Mouse (Mus musculus): Measurements from ENCODE around the gene Prdm5. TPM values are rescaled to one million over a fixed set of nuclear protein-coding genes. Genes with fewer than 3 reads are reported as not detected.

The Prdm5 gene
- polyA plus RNA-seq, 1 experiment from 2014 or later, result 5.6 TPM

DNA sequence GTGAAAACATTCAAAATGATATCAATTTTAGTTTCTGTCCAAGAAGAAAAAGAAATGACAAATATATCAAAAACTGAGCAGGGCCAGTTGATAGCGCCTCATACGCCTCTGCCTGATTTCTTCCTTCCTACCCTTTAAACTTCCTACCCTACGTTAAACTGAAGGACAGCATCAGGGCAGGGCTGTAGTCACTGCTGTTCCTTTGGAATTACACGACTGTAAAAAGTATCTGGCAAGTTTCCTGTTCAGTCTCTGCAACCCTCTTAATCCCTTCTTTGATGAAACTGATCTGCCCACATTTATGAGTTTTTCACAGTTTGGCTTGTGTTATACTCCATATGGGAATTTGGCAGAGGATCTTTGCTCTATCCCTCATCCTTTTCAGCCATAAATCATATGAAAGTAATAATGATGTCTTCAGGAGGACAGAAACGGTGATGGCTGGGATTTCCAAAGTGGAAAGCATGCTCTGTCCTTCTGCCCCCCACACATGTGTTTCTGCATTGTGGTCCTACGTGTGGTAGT lies 93.0 kb downstream of the Prdm5 start:
- no peak overlapping the region for H3K4me2 ChIP-seq
- no peaks in the 10 kb centered on the region for H3K9me3 ChIP-seq (replicated peaks)
- H3K27me3 ChIP-seq (replicated peaks), result no peaks in the 10 kb centered on the region
- H3K36me3 ChIP-seq, result no peaks in the 10 kb centered on the region
- no peak overlapping the region for H3K4me3 ChIP-seq (replicated peaks)
- no peak for ATAC-seq (ENCODE audit: low FRiP score)
- 81% methylated on average over 6 of the region's 6 CpGs for WGBS
- H3K9ac ChIP-seq (replicated peaks), result no peak overlapping the region
- no peaks in the 10 kb centered on the region for H3K4me1 ChIP-seq
- H3K27ac ChIP-seq (replicated peaks), result no peak overlapping the region

DNA sequence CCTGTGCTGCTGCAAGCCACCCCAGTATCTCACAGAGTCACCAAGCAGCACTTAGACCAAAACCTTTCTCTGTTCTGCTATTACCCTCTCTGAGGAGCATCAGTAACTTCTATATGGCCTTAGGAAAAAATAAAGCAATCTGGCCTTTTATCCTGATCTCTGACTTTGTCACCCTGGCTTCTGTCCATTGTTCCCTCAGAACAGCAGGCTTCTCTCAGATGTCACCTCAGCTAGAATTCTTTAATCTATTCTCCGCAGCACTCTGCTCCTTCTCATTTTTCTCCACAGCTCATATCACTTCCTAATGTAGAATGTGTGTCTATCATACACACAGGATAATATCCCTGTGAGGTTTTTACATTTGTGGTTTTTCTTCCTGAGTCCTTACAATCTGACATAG lies 99.5 kb downstream of the Prdm5 start:
- ATAC-seq (ENCODE audit: low FRiP score), result no peak
- no peak overlapping the region for H3K4me2 ChIP-seq
- 89% methylated on average over 1 of the region's 1 CpGs for WGBS

DNA sequence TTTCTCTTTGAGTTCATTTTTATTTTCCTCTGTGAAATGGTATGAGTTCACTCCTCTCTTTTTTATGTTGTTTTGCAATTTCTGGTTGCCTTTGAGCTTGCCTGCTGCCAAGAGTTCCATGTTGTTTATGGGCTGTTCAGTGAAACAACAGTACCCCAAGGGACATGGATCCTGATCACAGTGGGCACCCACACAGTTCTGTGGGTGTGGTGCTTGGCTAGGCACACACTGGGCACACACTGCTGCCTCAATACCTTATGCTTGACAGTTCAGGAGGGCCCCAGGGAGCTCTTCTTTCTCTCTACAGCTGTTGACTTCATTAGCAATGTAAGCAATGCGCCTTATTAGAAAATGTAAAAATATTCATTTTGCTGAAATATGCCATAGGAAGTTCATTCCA lies 110.0 kb downstream of the Prdm5 start:
- Histone ChIP-seq H3K36me3 (no peaks in the 10 kb centered on the region), H3K4me1 (no peaks in the 10 kb centered on the region), H3K9ac (replicated peaks) (no peak overlapping the region), H3K27me3 (replicated peaks) (no peaks in the 10 kb centered on the region), H3K9me3 (replicated peaks) (no peaks in the 10 kb centered on the region), H3K27ac (replicated peaks) (no peak overlapping the region), H3K4me2 (no peak overlapping the region), H3K4me3 (replicated peaks) (no peak overlapping the region)
- ATAC-seq (ENCODE audit: low FRiP score), result no peak
- WGBS, result 73% methylated on average over 1 of the region's 1 CpGs

More for the DNA sequence above, 99.5 kb downstream of the Prdm5 start:
- Histone ChIP-seq H3K9ac (replicated peaks) (no peak overlapping the region), H3K9me3 (replicated peaks) (no peaks in the 10 kb centered on the region), H3K27me3 (replicated peaks) (no peaks in the 10 kb centered on the region), H3K4me1 (no peaks in the 10 kb centered on the region), H3K27ac (replicated peaks) (no peak overlapping the region), H3K36me3 (no peaks in the 10 kb centered on the region), H3K4me3 (replicated peaks) (no peak overlapping the region)

DNA sequence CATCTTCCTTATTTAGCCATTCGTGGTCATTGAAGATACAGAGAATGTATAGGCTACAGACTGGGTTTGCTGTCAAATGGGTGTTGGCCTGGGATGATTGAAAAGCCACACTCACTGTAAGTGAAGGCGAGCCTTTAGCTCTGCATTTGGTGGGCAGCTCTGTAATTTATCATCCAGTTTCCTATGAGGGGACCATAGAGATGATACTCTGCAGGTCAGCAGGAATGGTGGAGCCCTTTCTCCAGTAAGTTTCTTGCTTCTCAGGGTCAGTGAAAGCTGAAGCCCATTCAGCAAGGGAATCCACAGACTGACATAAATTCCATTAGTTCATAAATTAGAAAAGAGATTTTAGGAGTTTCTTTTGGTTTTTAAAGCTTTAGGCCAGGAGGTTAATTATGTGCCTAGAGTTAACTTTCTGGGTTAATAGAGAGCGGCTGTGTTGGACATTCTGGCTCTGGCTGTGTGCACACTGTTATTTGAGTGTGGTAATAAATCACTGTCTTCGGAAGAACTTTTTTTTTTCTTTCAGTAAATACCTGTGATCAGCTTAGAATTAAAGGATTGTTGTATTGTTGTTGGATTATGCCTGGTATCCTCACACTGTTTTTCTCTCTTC lies 113.4 kb downstream of the Prdm5 start:
- Histone ChIP-seq H3K27ac (replicated peaks) (no peak overlapping the region), H3K36me3 (no peaks in the 10 kb centered on the region), H3K27me3 (replicated peaks) (no peaks in the 10 kb centered on the region), H3K4me1 (no peaks in the 10 kb centered on the region), H3K4me2 (no peak overlapping the region), H3K9me3 (replicated peaks) (no peaks in the 10 kb centered on the region), H3K9ac (replicated peaks) (no peak overlapping the region), H3K4me3 (replicated peaks) (no peak overlapping the region)
- WGBS, result 61% methylated on average over 4 of the region's 4 CpGs
- no peak for ATAC-seq (ENCODE audit: low FRiP score)

DNA sequence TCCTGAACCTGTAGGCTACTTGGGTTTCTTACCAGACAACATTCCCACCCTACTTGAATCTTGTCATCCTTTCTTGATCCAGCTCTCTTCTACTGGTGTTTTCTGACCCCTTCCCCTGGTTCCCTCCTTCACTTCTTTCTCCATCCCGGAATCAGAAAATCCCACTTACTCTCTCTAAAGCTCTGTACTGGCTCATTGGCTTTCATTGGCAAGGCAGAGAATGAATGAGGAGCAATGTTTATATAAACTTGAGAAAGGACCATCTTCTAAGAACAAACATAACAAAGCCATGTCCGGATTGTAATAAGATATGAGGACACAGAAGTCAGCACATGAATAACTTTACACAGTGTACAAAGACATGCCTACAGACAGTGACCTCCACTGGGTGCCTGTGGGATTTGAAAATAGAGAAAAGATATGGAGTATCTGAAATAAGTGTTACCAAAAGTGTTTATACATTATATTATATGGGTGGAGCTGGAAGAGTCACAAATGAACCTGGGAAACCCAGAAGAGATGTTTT lies 127.9 kb downstream of the Prdm5 start:
- H3K27me3 ChIP-seq (replicated peaks), result no peaks in the 10 kb centered on the region
- no peaks in the 10 kb centered on the region for H3K9me3 ChIP-seq (replicated peaks)
- H3K27ac ChIP-seq (replicated peaks), result no peak overlapping the region
- H3K4me2 ChIP-seq, result no peak overlapping the region
- H3K4me3 ChIP-seq (replicated peaks), result no peak overlapping the region
- H3K4me1 ChIP-seq, result no peaks in the 10 kb centered on the region
- H3K36me3 ChIP-seq, result no peaks in the 10 kb centered on the region
- H3K9ac ChIP-seq (replicated peaks), result no peak overlapping the region
- WGBS, result 92% methylated on average over 2 of the region's 2 CpGs
- ATAC-seq (ENCODE audit: low FRiP score), result no peak

DNA sequence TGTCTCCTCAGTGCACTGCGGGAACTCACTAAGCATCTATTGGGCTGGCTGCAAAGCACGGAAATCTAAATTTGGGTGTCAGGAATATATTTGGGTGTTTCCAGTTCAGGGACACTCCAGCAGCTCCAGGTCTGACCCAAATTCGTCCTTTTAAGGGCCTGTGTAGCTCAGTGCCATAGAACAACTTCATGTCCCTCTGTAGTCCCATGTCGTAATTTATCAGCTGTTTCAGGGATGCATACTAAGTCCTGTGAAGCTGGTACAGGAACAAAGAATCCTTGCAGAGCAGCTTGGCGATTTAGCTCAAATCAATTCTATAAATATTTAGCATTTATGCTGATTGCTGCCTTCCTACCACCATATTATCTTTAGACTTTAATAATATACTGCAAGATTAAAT lies 136.6 kb downstream of the Prdm5 start:
- Histone ChIP-seq H3K27me3 (replicated peaks) (no peaks in the 10 kb centered on the region; the same call in 1 of the 2 replicates), H3K4me3 (replicated peaks) (no peak overlapping the region), H3K36me3 (no peaks in the 10 kb centered on the region), H3K4me1 (no peaks in the 10 kb centered on the region), H3K9ac (replicated peaks) (no peak overlapping the region), H3K4me2 (no peak overlapping the region), H3K9me3 (replicated peaks) (no peaks in the 10 kb centered on the region), H3K27ac (replicated peaks) (no peak overlapping the region)
- 48% methylated on average over 5 of the region's 5 CpGs for WGBS
- peak; percentile 35; the same call in 1 of the 2 replicates for ATAC-seq (ENCODE audit: low FRiP score)

DNA sequence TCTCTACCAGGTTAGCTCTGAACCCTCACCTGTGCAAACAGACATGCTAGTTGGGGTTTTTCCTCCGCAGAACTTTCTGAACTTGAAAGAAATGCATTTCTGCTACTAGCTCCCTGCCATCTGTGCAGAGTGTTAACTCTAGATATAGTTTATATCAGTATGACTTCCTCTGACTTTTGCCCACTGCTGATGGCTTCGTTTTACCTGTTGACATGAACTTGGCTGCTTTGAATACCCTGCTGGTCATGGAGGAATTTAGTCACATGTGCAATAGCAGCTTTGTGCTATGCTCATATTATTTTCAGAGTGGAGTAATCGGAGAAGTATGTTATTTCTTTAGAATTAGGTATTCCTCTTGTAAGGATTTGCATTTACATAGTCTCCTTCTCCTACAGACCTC lies 142.9 kb downstream of the Prdm5 start:
- Histone ChIP-seq H3K27ac (replicated peaks) (no peak overlapping the region), H3K9ac (replicated peaks) (no peak overlapping the region), H3K4me1 (0 out of 2 replicates have a peak, but pooled peaks cover 2% of the 10 kb centered on the region), H3K9me3 (replicated peaks) (no peaks in the 10 kb centered on the region), H3K4me2 (no peak overlapping the region), H3K27me3 (replicated peaks) (peaks cover 3% of the 10 kb centered on the region; the same call in 1 of the 2 replicates), H3K4me3 (replicated peaks) (no peak overlapping the region), H3K36me3 (no peaks in the 10 kb centered on the region)
- no peak for ATAC-seq (ENCODE audit: low FRiP score)
- 94% methylated on average over 3 of the region's 3 CpGs for WGBS

DNA sequence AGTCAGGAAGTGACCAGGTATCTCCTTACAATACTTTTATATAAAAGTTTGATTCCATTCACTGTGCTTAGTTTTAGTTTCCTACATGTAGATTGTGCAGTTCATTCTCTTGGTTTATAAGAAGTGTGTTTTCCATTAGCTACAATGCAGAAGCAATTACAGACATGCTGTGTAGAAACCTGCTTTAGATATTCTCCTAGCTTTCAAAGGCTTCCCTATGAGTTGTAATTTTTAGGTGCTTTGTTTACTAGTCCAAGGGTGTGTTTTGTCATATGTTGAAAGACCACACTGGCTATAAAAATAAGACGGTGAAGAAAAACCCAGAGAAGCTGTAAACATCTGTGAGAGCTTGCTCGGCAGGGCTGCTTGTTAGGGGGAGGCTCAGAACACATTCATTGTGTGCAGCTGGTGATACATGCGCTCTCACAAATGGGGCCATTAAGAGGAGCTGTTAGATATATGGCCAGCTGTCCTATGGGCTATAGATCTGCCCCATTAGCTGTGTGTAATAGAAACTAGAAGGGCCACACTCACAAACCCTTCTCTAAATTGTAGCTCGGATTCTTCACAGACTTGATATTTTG lies 144.8 kb downstream of the Prdm5 start:
- H3K9me3 ChIP-seq (replicated peaks), result no peaks in the 10 kb centered on the region
- no peak for ATAC-seq (ENCODE audit: low FRiP score)

DNA sequence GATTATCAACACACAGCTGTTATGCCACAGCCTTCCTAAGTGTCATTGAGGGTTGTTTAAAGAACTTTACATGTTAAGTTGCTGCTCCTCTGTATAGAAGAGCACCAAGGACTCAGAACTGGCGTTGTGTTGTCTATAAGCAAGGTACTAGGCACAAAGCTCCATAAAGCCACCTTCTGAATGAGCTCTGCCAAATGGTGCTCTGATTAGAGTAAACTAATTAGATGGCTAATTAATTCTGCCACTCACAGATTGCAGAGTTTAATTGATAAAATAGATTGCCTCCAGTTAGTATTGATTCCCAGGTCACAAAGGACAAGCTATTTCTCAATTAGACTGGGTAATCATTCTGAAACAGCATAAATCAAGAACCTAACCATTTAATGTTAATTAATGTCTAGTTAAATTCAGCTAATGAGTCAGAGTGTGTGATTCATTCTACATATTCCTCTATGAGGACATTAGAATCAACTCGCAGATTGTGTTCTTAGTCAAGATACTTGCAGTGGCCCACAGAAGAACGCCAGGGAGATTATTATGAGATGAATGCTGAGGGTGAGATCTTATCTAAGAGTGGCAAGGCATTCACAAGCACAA lies 147.0 kb downstream of the Prdm5 start:
- Histone ChIP-seq H3K4me3 (replicated peaks) (no peak overlapping the region), H3K27ac (replicated peaks) (no peak overlapping the region), H3K27me3 (replicated peaks) (0 out of 2 replicates have a peak, but pooled peaks cover 1% of the 10 kb centered on the region), H3K9me3 (replicated peaks) (no peaks in the 10 kb centered on the region), H3K4me2 (no peak overlapping the region), H3K36me3 (no peaks in the 10 kb centered on the region), H3K9ac (replicated peaks) (no peak overlapping the region), H3K4me1 (0 out of 2 replicates have a peak, but pooled peaks cover 2% of the 10 kb centered on the region)
- WGBS, result 55% methylated on average over 3 of the region's 3 CpGs
- ATAC-seq (ENCODE audit: low FRiP score), result no peak

More for the DNA sequence above, 144.8 kb downstream of the Prdm5 start:
- Histone ChIP-seq H3K4me2 (no peak overlapping the region), H3K27ac (replicated peaks) (no peak overlapping the region), H3K27me3 (replicated peaks) (peaks cover 3% of the 10 kb centered on the region; the same call in 1 of the 2 replicates), H3K9ac (replicated peaks) (no peak overlapping the region), H3K4me1 (0 out of 2 replicates have a peak, but pooled peaks cover 2% of the 10 kb centered on the region), H3K4me3 (replicated peaks) (no peak overlapping the region), H3K36me3 (no peaks in the 10 kb centered on the region)
- WGBS, result 9% methylated on average over 4 of the region's 4 CpGs

DNA sequence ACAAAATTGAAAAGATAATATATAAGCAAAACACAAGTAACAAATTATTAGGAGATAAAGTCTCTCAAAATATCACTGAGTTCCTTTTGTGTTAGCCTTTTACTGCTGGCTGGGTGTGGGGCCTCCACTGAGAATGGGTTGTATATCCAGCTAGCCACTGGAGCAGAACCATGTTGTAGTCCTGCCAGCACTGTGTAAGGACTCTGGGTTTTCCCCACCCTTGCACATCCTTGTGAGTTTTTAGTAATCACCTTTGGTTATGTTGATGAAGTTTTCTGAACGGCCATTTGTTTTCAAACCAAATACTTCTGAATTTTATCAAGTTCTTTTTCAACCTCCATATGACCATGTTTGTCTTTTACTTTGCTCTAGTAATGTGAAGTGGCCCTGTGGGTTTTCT lies 151.7 kb downstream of the Prdm5 start:
- no peak overlapping the region for H3K9ac ChIP-seq (replicated peaks)
- H3K36me3 ChIP-seq, result no peaks in the 10 kb centered on the region
- WGBS, result 81% methylated on average over 1 of the region's 1 CpGs
- H3K27me3 ChIP-seq (replicated peaks), result no peaks in the 10 kb centered on the region
- H3K4me3 ChIP-seq (replicated peaks), result no peak overlapping the region
- no peak for ATAC-seq (ENCODE audit: low FRiP score)
- H3K4me1 ChIP-seq, result peaks cover 11% of the 10 kb centered on the region; the same call in 1 of the 2 replicates
- no peaks in the 10 kb centered on the region for H3K9me3 ChIP-seq (replicated peaks)
- no peak overlapping the region for H3K4me2 ChIP-seq
- H3K27ac ChIP-seq (replicated peaks), result no peak overlapping the region

DNA sequence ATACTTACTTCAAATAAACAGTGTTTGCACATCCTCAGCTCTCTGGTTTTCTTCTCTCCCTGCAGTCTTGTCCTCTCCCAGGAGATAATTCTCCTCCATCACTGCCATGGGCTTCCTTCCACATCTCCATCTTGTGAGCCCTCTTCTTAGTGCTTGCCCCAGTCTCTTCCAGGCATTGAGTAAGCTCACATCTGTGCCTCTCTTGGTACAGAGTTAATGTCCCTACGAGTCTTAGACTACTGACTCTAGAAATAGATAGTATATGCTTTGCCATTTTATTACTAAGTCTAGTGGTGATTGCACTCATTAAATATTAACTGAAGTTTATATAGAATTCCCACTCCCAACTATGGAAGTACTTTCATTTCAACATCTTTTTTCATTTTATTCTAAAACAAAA lies 154.0 kb downstream of the Prdm5 start:
- Histone ChIP-seq H3K4me1 (peaks cover 11% of the 10 kb centered on the region; the same call in 1 of the 2 replicates), H3K4me2 (no peak overlapping the region), H3K9me3 (replicated peaks) (no peaks in the 10 kb centered on the region), H3K4me3 (replicated peaks) (no peak overlapping the region), H3K36me3 (no peaks in the 10 kb centered on the region), H3K9ac (replicated peaks) (no peak overlapping the region), H3K27me3 (replicated peaks) (no peaks in the 10 kb centered on the region), H3K27ac (replicated peaks) (no peak overlapping the region)
- no peak for ATAC-seq (ENCODE audit: low FRiP score)
- 16% methylated on average over 1 of the region's 1 CpGs for WGBS

DNA sequence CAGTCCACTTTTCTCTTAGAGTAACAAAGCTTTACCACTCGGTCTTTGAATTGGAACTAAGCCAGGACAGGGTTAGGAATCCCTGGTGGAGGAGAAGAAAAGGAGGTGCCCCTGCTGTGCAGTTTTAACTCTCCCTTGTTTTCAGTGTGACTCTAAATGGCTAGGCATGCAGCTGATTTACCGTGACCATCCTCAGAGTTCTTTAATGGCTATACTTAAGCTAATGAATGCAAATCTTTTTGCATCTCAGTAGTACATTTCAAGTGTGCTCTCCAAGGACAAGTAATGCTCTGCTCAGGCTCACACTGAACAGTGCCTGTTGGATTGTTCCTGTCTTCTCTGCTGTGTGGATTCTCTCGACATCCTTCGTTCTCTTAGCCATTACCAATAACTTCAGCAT lies 154.4 kb downstream of the Prdm5 start:
- H3K36me3 ChIP-seq, result no peaks in the 10 kb centered on the region
- H3K9me3 ChIP-seq (replicated peaks), result no peaks in the 10 kb centered on the region
- no peaks in the 10 kb centered on the region for H3K27me3 ChIP-seq (replicated peaks)
- peak; percentile 58 for ATAC-seq (ENCODE audit: low FRiP score)
- no peak overlapping the region for H3K4me3 ChIP-seq (replicated peaks)
- H3K4me1 ChIP-seq, result peaks cover 11% of the 10 kb centered on the region; the same call in 1 of the 2 replicates
- H3K9ac ChIP-seq (replicated peaks), result no peak overlapping the region
- H3K4me2 ChIP-seq, result no peak overlapping the region
- WGBS, result 10% methylated on average over 4 of the region's 4 CpGs
- H3K27ac ChIP-seq (replicated peaks), result no peak overlapping the region

Data from neural tube, embryonic 15.5 days (tissue).